Mouse (Mus musculus): ENCODE measurements around the gene Rab25.

The Rab25 gene

GRCm38 (mm10) chr3:88541622-88542401 is 6.3 kb downstream of the Rab25 start:
- H3K9me3 ChIP-seq (ENCODE audit: low read length): no peaks in the 10 kb centered on the region
- peaks cover 92% of the 10 kb centered on the region for H3K4me1 ChIP-seq (replicated peaks; ENCODE audit: low read depth, low read length)
- peak overlapping the region; percentile 6; the same call in 1 of the 2 replicates for H3K4me3 ChIP-seq (replicated peaks; ENCODE audit: low read length)
- no peaks in the 10 kb centered on the region for H3K27me3 ChIP-seq (ENCODE audit: insufficient read depth, low read length)
- H3K36me3 ChIP-seq (ENCODE audit: insufficient read depth, low read length): peaks cover 50% of the 10 kb centered on the region
- no peak for TF ChIP-seq NANOG (IDR thresholded peaks at IDR 0.05; ENCODE audit: borderline replicate concordance, low read length)

GRCm38 (mm10) chr3:88540085-88540484 is 8.0 kb downstream of the Rab25 start:
- H3K4me3 ChIP-seq (replicated peaks; ENCODE audit: low read length): peak overlapping the region; percentile 43
- peaks cover 67% of the 10 kb centered on the region for H3K36me3 ChIP-seq (ENCODE audit: insufficient read depth, low read length)
- H3K27me3 ChIP-seq (ENCODE audit: insufficient read depth, low read length): no peaks in the 10 kb centered on the region
- H3K4me1 ChIP-seq (replicated peaks; ENCODE audit: low read depth, low read length): peaks cover 95% of the 10 kb centered on the region
- TF ChIP-seq POU5F1 (IDR thresholded peaks at IDR 0.05; ENCODE audit: borderline replicate concordance, low read length): no peak
- no peak for TF ChIP-seq NANOG (IDR thresholded peaks at IDR 0.05; ENCODE audit: borderline replicate concordance, low read length)
- no peak for TF ChIP-seq CTCF (conservative IDR thresholded peaks at IDR 0.05; ENCODE audit: low read length)
- H3K9me3 ChIP-seq (ENCODE audit: low read length): no peaks in the 10 kb centered on the region

GRCm38 (mm10) chr3:88539397-88539796 is 8.7 kb downstream of the Rab25 start:
- no peaks in the 10 kb centered on the region for H3K9me3 ChIP-seq (ENCODE audit: low read length)
- H3K4me1 ChIP-seq (replicated peaks; ENCODE audit: low read depth, low read length): peaks cover 95% of the 10 kb centered on the region
- peak overlapping the region; percentile 43; the same call in 1 of the 2 replicates for H3K4me3 ChIP-seq (replicated peaks; ENCODE audit: low read length)
- H3K27me3 ChIP-seq (ENCODE audit: insufficient read depth, low read length): no peaks in the 10 kb centered on the region
- no peak for TF ChIP-seq CTCF (conservative IDR thresholded peaks at IDR 0.05; ENCODE audit: low read length)
- no peak for TF ChIP-seq NANOG (IDR thresholded peaks at IDR 0.05; ENCODE audit: borderline replicate concordance, low read length)
- TF ChIP-seq POU5F1 (IDR thresholded peaks at IDR 0.05; ENCODE audit: borderline replicate concordance, low read length): no peak
- peaks cover 74% of the 10 kb centered on the region for H3K36me3 ChIP-seq (ENCODE audit: insufficient read depth, low read length)

GRCm38 (mm10) chr3:88538271-88539145 is 9.6 kb downstream of the Rab25 start:
- Histone ChIP-seq H3K4me3 (replicated peaks; ENCODE audit: low read length) (peak overlapping the region; percentile 48), H3K4me1 (replicated peaks; ENCODE audit: low read depth, low read length) (peaks cover 98% of the 10 kb centered on the region), H3K36me3 (ENCODE audit: insufficient read depth, low read length) (peaks cover 76% of the 10 kb centered on the region), H3K27me3 (ENCODE audit: insufficient read depth, low read length) (no peaks in the 10 kb centered on the region), H3K9me3 (ENCODE audit: low read length) (no peaks in the 10 kb centered on the region)
- TF ChIP-seq CTCF (conservative IDR thresholded peaks at IDR 0.05; ENCODE audit: low read length) (no peak), NANOG (IDR thresholded peaks at IDR 0.05; ENCODE audit: borderline replicate concordance, low read length) (no peak), POU5F1 (IDR thresholded peaks at IDR 0.05; ENCODE audit: borderline replicate concordance, low read length) (no peak)

- no peak for TF ChIP-seq NANOG (IDR thresholded peaks at IDR 0.05; ENCODE audit: borderline replicate concordance, low read length)
- no peak for TF ChIP-seq CTCF (conservative IDR thresholded peaks at IDR 0.05; ENCODE audit: low read length)
- TF ChIP-seq POU5F1 (IDR thresholded peaks at IDR 0.05; ENCODE audit: borderline replicate concordance, low read length): no peak
- Histone ChIP-seq H3K4me1 (replicated peaks; ENCODE audit: low read depth, low read length) (peaks cover 90% of the 10 kb centered on the region), H3K36me3 (ENCODE audit: insufficient read depth, low read length) (peaks cover 69% of the 10 kb centered on the region), H3K27me3 (ENCODE audit: insufficient read depth, low read length) (no peaks in the 10 kb centered on the region), H3K4me3 (replicated peaks; ENCODE audit: low read length) (peak overlapping the region; percentile 92), H3K9me3 (ENCODE audit: low read length) (no peaks in the 10 kb centered on the region)
Observed at GRCm38 (mm10) chr3:88537146-88537545, 11.0 kb downstream of the Rab25 start.

- no peaks in the 10 kb centered on the region for H3K27me3 ChIP-seq (ENCODE audit: insufficient read depth, low read length)
- TF ChIP-seq POU5F1 (IDR thresholded peaks at IDR 0.05; ENCODE audit: borderline replicate concordance, low read length): no peak
- no peak for TF ChIP-seq NANOG (IDR thresholded peaks at IDR 0.05; ENCODE audit: borderline replicate concordance, low read length)
- H3K4me1 ChIP-seq (replicated peaks; ENCODE audit: low read depth, low read length): peaks cover 82% of the 10 kb centered on the region
- peak overlapping the region; percentile 92 for H3K4me3 ChIP-seq (replicated peaks; ENCODE audit: low read length)
- no peaks in the 10 kb centered on the region for H3K9me3 ChIP-seq (ENCODE audit: low read length)
- peaks cover 61% of the 10 kb centered on the region for H3K36me3 ChIP-seq (ENCODE audit: insufficient read depth, low read length)
Observed at GRCm38 (mm10) chr3:88536103-88536930, 11.8 kb downstream of the Rab25 start.

GRCm38 (mm10) chr3:88535527-88535926 is 12.6 kb downstream of the Rab25 start:
- TF ChIP-seq CTCF (conservative IDR thresholded peaks at IDR 0.05; ENCODE audit: low read length): no peak
- TF ChIP-seq NANOG (IDR thresholded peaks at IDR 0.05; ENCODE audit: borderline replicate concordance, low read length): no peak
- TF ChIP-seq POU5F1 (IDR thresholded peaks at IDR 0.05; ENCODE audit: borderline replicate concordance, low read length): no peak
- no peaks in the 10 kb centered on the region for H3K9me3 ChIP-seq (ENCODE audit: low read length)
- peaks cover 53% of the 10 kb centered on the region for H3K36me3 ChIP-seq (ENCODE audit: insufficient read depth, low read length)
- no peaks in the 10 kb centered on the region for H3K27me3 ChIP-seq (ENCODE audit: insufficient read depth, low read length)
- peak overlapping the region; percentile 92 for H3K4me3 ChIP-seq (replicated peaks; ENCODE audit: low read length)
- peaks cover 76% of the 10 kb centered on the region for H3K4me1 ChIP-seq (replicated peaks; ENCODE audit: low read depth, low read length)

- Histone ChIP-seq H3K27me3 (ENCODE audit: insufficient read depth, low read length) (no peaks in the 10 kb centered on the region), H3K4me1 (replicated peaks; ENCODE audit: low read depth, low read length) (peaks cover 76% of the 10 kb centered on the region), H3K4me3 (replicated peaks; ENCODE audit: low read length) (peak overlapping the region; percentile 92), H3K36me3 (ENCODE audit: insufficient read depth, low read length) (peaks cover 49% of the 10 kb centered on the region), H3K9me3 (ENCODE audit: low read length) (no peaks in the 10 kb centered on the region)
- TF ChIP-seq POU5F1 (IDR thresholded peaks at IDR 0.05; ENCODE audit: borderline replicate concordance, low read length) (no peak), NANOG (IDR thresholded peaks at IDR 0.05; ENCODE audit: borderline replicate concordance, low read length) (no peak), CTCF (conservative IDR thresholded peaks at IDR 0.05; ENCODE audit: low read length) (no peak)
Observed at GRCm38 (mm10) chr3:88535005-88535404, 13.1 kb downstream of the Rab25 start.

Measured in E14TG2a.4 (cell line).